Mouse (Mus musculus) layer of hippocampus, adult 11-12 months (tissue): ENCODE data around the gene Sectm1a.
"Not testable (repeated sequence)": the region's sequence is repeated elsewhere in the genome, so short reads cannot be mapped to it uniquely, and the experiment has no call there.

Experiments used
- DNase-seq: peaks from one replicate; pipeline ENCODE4 v3.0.0; 2022; ENCODE audit warnings: low spot score

The Sectm1a gene

GRCm38 (mm10) chr11:121081120-121081519 lies at the start of gene Sectm1a:
Sectm1a (minus strand) TSS chr11:121081220.
- no peak for DNase-seq

- DNase-seq, result no peak
Observed at GRCm38 (mm10) chr11:121129616-121130015, 48.6 kb upstream of the Sectm1a start.

DNA sequence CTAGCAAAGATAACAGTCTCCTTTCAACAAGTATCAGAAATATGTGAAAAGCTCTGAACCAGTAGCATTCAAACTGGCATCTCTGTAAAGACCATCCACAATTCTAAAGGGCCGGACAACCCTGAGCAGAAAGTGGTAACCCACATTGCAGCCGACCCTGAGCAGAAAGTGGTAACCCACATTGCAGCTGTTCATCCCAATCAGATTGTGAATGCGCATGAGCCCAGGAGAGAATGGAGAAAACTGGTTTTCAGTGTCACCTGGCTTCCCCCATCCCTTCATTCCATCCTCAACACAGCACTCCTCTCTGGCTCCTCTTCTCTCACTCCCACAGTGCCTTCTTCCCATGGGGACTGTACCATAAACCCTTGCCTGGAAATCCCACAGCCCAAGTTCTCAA lies 46.4 kb upstream of the Sectm1a start:
- no peak for DNase-seq

DNA sequence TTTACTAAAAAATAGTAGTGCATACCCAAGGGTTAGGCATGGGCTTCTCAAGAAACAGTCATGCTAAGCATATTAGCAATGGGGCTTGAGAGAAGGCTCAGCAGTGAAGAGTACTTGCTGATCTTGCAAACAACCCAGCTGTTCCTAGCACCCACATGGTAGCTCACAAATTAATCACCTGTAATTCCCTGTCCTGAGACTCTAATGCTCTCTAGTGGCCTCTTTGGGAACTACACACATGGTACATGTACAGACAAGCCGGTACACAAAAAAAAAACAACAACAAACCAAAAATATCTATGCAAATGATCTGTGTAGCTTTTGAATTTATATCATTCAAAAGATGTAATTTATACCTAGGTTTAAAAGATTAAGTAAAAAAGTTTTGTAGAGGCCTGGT lies 45.4 kb upstream of the Sectm1a start:
- DNase-seq, result no peak

GRCm38 (mm10) chr11:121125522-121126172 lies 44.6 kb upstream of the Sectm1a start:
- DNase-seq, result no peak

DNA sequence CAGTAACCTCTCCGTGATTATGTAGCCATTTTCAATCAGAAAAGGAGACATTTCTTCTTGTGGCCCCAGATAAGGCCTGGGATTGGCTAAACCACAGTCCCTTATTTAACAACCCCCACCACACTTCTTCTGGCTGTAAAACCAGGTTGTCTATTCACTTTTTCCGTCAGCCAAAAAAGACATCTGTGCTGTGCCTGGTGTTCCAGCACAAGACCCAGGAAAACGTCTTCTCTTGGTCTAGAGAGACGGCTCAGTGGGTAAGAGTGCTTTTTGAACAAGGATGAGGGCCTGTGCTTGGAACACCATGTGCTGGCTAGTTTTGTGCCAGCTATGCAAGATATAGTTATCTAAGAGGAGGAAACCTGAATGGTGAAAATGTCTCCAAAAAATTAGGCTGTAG lies 42.4 kb upstream of the Sectm1a start:
- peak; percentile 9 for DNase-seq

- no peak for DNase-seq
Observed at GRCm38 (mm10) chr11:121122024-121122670, 41.1 kb upstream of the Sectm1a start.

- no peak for DNase-seq
Observed at GRCm38 (mm10) chr11:121121151-121121550, 40.1 kb upstream of the Sectm1a start.

GRCm38 (mm10) chr11:121118577-121118976 lies 37.6 kb upstream of the Sectm1a start, which contains the start of gene Tex19.2:
Tex19.2 (minus strand) TSS chr11:121118677.
- no peak for DNase-seq

GRCm38 (mm10) chr11:121118106-121118505 lies 37.1 kb upstream of the Sectm1a start:
- no peak for DNase-seq

GRCm38 (mm10) chr11:121112091-121112775 lies 31.2 kb upstream of the Sectm1a start:
- DNase-seq, result no peak

GRCm38 (mm10) chr11:121111601-121112000 lies 30.6 kb upstream of the Sectm1a start:
- no peak for DNase-seq

GRCm38 (mm10) chr11:121111051-121111450 lies 30.0 kb upstream of the Sectm1a start:
- DNase-seq, result no peak

GRCm38 (mm10) chr11:121109986-121110385 lies 29.0 kb upstream of the Sectm1a start:
- no peak for DNase-seq

DNA sequence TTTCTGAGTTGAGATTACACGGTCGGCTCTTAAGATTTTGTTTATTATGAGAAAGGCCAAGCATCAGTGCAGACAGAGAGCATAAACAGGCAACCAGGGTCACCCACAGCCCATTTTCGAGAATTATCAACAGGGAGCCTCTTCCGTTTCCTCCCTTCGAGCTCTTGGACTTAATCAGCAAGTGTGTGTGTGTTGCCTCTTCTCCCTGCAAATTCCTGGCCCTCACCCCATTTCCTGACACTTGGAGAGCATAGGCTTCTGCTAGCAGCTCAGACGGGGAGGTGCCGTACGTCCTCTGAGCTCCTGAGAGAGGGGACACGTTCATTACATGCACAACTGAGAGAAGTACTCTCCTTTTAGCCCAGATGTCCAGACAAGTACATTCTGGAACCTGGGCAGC lies 27.0 kb upstream of the Sectm1a start:
- DNase-seq, result no peak

- not testable (repeated sequence) for DNase-seq
Observed at GRCm38 (mm10) chr11:121107242-121107641, 26.2 kb upstream of the Sectm1a start.

- DNase-seq, result no peak
Observed at GRCm38 (mm10) chr11:121101124-121101805, 20.2 kb upstream of the Sectm1a start.

- DNase-seq, result no peak
Observed at GRCm38 (mm10) chr11:121100692-121101091, 19.7 kb upstream of the Sectm1a start.

DNA sequence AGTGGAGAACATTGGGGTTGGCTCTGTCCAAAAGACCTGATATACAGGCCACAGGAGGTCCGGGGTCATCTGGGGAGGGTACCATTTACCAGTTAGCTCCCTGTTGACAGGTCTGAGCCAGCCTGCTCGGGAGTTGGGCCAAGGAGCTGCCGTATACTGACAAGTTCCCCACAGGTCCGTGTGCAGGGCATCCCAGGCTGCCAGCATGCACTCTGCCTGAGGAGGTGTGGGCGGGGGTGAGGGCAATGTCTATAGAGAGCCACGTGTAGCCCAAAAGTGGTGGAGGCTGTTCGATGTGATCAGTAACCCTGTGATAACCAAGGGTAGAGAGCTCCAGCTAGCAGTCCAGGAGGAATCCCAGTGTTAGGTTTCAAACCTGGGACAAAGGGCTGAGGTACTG lies 18.7 kb upstream of the Sectm1a start:
- DNase-seq, result no peak

DNA sequence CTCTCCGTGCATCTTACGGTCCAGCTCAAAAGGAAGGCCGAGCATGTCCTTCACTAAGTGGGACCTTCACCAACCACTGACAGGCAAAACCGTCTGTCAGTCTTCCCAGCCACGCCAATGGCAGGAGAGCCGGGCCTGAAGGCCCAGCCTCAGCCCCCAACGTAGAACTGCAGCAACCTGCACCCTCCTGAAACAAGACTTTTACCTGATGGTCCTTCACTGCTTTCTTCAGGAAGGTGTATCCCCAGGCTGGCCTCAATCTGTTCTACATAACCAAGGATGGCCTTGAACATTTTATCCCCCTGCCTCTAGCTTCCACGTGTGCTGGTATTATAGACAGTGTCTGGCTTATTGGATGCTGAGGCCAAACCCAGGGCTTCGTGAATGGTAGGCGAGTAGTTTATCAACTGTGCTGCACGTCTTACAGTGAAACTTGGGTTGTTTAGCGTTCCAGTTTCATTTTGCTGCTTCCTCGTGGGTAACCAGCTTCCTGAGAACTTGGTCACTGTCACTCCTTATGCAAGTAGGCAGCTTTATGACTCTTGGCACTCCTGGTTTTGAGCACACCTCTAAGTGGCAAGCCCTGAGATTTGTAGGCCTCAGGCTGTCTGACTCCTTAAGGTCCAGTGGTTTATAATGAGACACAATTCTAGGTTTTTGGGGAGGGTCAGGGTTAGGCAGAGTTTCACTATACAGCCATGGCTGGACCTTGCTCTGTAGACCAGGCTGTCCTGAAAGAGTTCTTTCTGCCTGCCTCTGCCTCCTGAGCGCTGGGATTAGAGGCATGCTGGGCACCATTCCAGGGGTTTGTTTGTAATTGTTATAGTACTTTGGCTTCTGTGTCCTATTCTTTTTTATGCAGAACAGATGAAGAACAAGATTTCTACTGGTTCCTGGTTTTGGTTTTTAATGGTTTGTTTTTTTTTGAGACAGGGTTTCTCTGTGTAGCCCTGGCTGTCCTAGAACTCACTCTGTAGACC lies 11.9 kb upstream of the Sectm1a start:
- no peak for DNase-seq

- DNase-seq, result no peak
Observed at GRCm38 (mm10) chr11:121090943-121091342, 9.9 kb upstream of the Sectm1a start.
